Mouse (Mus musculus) G1E (cell line): ENCODE results near the gene Taar8b. TPM values are rescaled to one million over a fixed set of nuclear protein-coding genes. Genes with fewer than 3 reads are reported as not detected.
"Not testable (repeated sequence)": the region's sequence is repeated elsewhere in the genome, so short reads cannot be mapped to it uniquely, and the experiment has no call there.

ENCODE experiments used
- ATAC-seq: 2 replicates; pipeline ENCODE4 v1.8.0; 2016; ENCODE audit warnings: mild to moderate bottlenecking; ENCODE audit not compliant: insufficient number of reproducible peaks, poor library complexity, low FRiP score, severe bottlenecking; ENCODE audit errors: extremely low read depth
- DNase-seq: peaks from one replicate; pipeline ENCODE4 v3.0.0; 2012; ENCODE audit warnings: low spot score
- H3K27me3 ChIP-seq: 2 replicates; pipeline ENCODE4 v1.6.1; 2012; ENCODE audit warnings: mild to moderate bottlenecking, low read length, inconsistent platforms; ENCODE audit not compliant: insufficient read depth
- H3K36me3 ChIP-seq: replicated peaks from 2 replicates; pipeline ENCODE3; 2012; ENCODE audit warnings: mild to moderate bottlenecking, inconsistent platforms
- H3K4me1 ChIP-seq: 2 replicates; pipeline ENCODE4 v1.6.1; 2012; ENCODE audit warnings: low read depth, low read length, inconsistent platforms, mixed read lengths; ENCODE audit not compliant: insufficient read depth
- H3K4me3 ChIP-seq: 2 replicates; pipeline ENCODE4 v1.5.1; 2012; ENCODE audit warnings: low read depth, mild to moderate bottlenecking, inconsistent platforms, low read length, moderate library complexity, mixed read lengths
- H3K9me3 ChIP-seq: replicated peaks from 2 replicates; pipeline ENCODE4 v1.6.1; 2012; ENCODE audit warnings: inconsistent platforms
- CTCF ChIP-seq: IDR thresholded peaks from 2 replicates; pipeline ENCODE4 v1.5.1; 2012; ENCODE audit warnings: low read depth, low read length, inconsistent platforms, mixed read lengths
- GATA1 ChIP-seq: IDR thresholded peaks from 2 replicates; pipeline ENCODE4 v1.6.1; 2012; ENCODE audit warnings: borderline replicate concordance, low read length, inconsistent platforms, mixed read lengths
- GATA2 ChIP-seq: IDR thresholded peaks from 2 replicates; pipeline ENCODE4 v1.6.1; 2012; ENCODE audit warnings: low read depth, low read length, inconsistent platforms, borderline replicate concordance
- POLR2AphosphoS5 ChIP-seq: IDR thresholded peaks from 2 replicates; pipeline ENCODE4 v1.6.1; 2012; ENCODE audit warnings: low read depth, low read length, inconsistent platforms; ENCODE audit not compliant: insufficient replicate concordance
- TAL1 ChIP-seq: conservative IDR thresholded peaks from 2 replicates; pipeline ENCODE4 v1.6.1; 2012; ENCODE audit warnings: low read depth, low read length, inconsistent platforms, mixed read lengths
- polyA plus RNA-seq: library from polyadenylated mRNA; stranded (reverse); fragments of >175 nt; gene quantifications from 2 replicates; pipeline ENCODE4 v1.2.3, GENCODE M21; 2012
- total RNA-seq, 2 experiments: library from RNA; stranded (forward) in 1 of 2; stranded (reverse) in 1 of 2; fragments of 200-1000 nt in 1 of 2; fragments of >200 nt in 1 of 2; fragmentation: Nextera tagmentation in 1 of 2; gene quantifications; 2 replicates each; pipeline ENCODE4 v1.2.3; 2014 to 2017

The Taar8b gene
- total and polyA plus RNA-seq, 3 experiments, result not detected

- H3K9me3 ChIP-seq, result no peaks in the 10 kb centered on the region
- no peaks in the 10 kb centered on the region for H3K36me3 ChIP-seq
- H3K4me3 ChIP-seq, result no peak overlapping the region; the same call in 1 of the 2 replicates
- no peak for TF ChIP-seq GATA2
- TF ChIP-seq CTCF, result 0 out of 2 replicates have a peak, but pooled peaks have one; percentile 28
- H3K27me3 ChIP-seq, result 0 out of 2 replicates have a peak, but pooled peaks cover 3% of the 10 kb centered on the region
- peak; percentile 25 for DNase-seq
- peaks cover 18% of the 10 kb centered on the region for H3K4me1 ChIP-seq
- peak; percentile 50; the same call in 1 of the 2 replicates for ATAC-seq
These were observed 39.6 kb upstream of the Taar8b start for GRCm38 (mm10) chr10:24131451-24132262.

GRCm38 (mm10) chr10:24111116-24111778 lies 19.2 kb upstream of the Taar8b start:
- Histone ChIP-seq H3K4me3 (no peak overlapping the region), H3K36me3 (no peaks in the 10 kb centered on the region), H3K4me1 (no peaks in the 10 kb centered on the region), H3K27me3 (0 out of 2 replicates have a peak, but pooled peaks cover 3% of the 10 kb centered on the region), H3K9me3 (no peaks in the 10 kb centered on the region)
- DNase-seq (peak; percentile 15), ATAC-seq (peak; percentile 45)
- TF ChIP-seq GATA2 (no peak), GATA1 (no peak), POLR2AphosphoS5 (no peak), TAL1 (no peak), CTCF (peak; percentile 34)

GRCm38 (mm10) chr10:24109434-24109833 lies 17.3 kb upstream of the Taar8b start, which contains the start of gene Taar9:
Taar9 (minus strand) TSS chr10:24109534.
- H3K36me3 ChIP-seq, H3K9me3 ChIP-seq, H3K27me3 ChIP-seq, H3K4me1 ChIP-seq, ATAC-seq, DNase-seq, H3K4me3 ChIP-seq: not testable (repeated sequence)

- DNase-seq (no peak), ATAC-seq (no peak)
- no peak for TF ChIP-seq CTCF
- TF ChIP-seq POLR2AphosphoS5, result no peak
- no peak for TF ChIP-seq GATA2
- TF ChIP-seq GATA1, result no peak
- no peak for TF ChIP-seq TAL1
These were observed 16.1 kb upstream of the Taar8b start for GRCm38 (mm10) chr10:24108236-24108635.

GRCm38 (mm10) chr10:24107747-24108146 lies 15.7 kb upstream of the Taar8b start:
- H3K4me3 ChIP-seq, result no peak overlapping the region
- H3K4me1 ChIP-seq, result no peaks in the 10 kb centered on the region
- no peak for TF ChIP-seq GATA2
- TF ChIP-seq TAL1, result no peak
- TF ChIP-seq POLR2AphosphoS5, result no peak
- TF ChIP-seq CTCF, result no peak
- TF ChIP-seq GATA1, result no peak
- no peaks in the 10 kb centered on the region for H3K9me3 ChIP-seq
- no peaks in the 10 kb centered on the region for H3K27me3 ChIP-seq
- ATAC-seq (no peak), DNase-seq (no peak)
- H3K36me3 ChIP-seq, result no peaks in the 10 kb centered on the region

More at GRCm38 (mm10) chr10:24108236-24108635, 16.1 kb upstream of the Taar8b start:
- Histone ChIP-seq H3K9me3 (no peaks in the 10 kb centered on the region), H3K36me3 (no peaks in the 10 kb centered on the region), H3K27me3 (no peaks in the 10 kb centered on the region), H3K4me1 (no peaks in the 10 kb centered on the region), H3K4me3 (no peak overlapping the region)

- not testable (repeated sequence) for ATAC-seq, H3K4me3 ChIP-seq, H3K36me3 ChIP-seq, H3K27me3 ChIP-seq, DNase-seq, H3K9me3 ChIP-seq, H3K4me1 ChIP-seq
These were observed 11.2 kb upstream of the Taar8b start for GRCm38 (mm10) chr10:24103299-24103698.

- not testable (repeated sequence) for H3K36me3 ChIP-seq, H3K4me1 ChIP-seq, H3K9me3 ChIP-seq, DNase-seq, H3K4me3 ChIP-seq, H3K27me3 ChIP-seq, ATAC-seq
These were observed 9.7 kb upstream of the Taar8b start, which contains the start of gene Taar8c for GRCm38 (mm10) chr10:24101812-24102211. Taar8c (minus strand) TSS chr10:24101912.

- not testable (repeated sequence) for DNase-seq, H3K36me3 ChIP-seq, ATAC-seq, H3K4me1 ChIP-seq, H3K9me3 ChIP-seq, H3K4me3 ChIP-seq, H3K27me3 ChIP-seq
These were observed 4.9 kb upstream of the Taar8b start for GRCm38 (mm10) chr10:24097010-24097409.
